Mouse (Mus musculus): ENCODE measurements around the gene Ppm1m.

DNA sequence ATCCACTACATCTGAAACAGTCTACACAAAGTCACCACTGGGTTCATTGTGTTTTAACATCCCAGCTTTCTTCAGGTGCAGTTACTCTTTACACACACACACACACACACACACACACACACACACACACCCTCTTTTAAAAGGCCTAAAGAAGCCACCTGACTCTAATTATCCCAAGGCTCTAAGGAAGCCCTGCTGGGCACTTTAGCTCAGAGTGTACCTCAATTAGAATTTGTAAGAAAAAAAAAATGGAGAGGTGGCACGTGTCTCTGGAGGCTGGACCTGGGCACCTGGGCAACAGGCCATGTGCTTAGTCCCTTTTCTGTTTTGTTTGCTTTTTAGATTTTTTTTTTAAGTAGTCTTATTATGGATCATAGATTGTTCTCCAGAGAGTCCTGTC is 31.8 kb downstream of the Ppm1m start:
- TF ChIP-seq CTCF (IDR thresholded peaks at IDR 0.05; ENCODE audit: borderline replicate concordance, insufficient read depth, low read length) (no peak), POLR2A (IDR thresholded peaks at IDR 0.05; ENCODE audit: low read depth, low read length) (no peak)
